Mouse (Mus musculus): ENCODE data around the gene Enoph1. TPM values are rescaled to one million over a fixed set of nuclear protein-coding genes. Genes with fewer than 3 reads are reported as not detected.
A peak's percentile ranks its signal among the peaks of the same experiment; 100 is the strongest.

The Enoph1 gene
- polyA plus RNA-seq, 1 experiment from 2014 or later: 69.1 TPM

DNA sequence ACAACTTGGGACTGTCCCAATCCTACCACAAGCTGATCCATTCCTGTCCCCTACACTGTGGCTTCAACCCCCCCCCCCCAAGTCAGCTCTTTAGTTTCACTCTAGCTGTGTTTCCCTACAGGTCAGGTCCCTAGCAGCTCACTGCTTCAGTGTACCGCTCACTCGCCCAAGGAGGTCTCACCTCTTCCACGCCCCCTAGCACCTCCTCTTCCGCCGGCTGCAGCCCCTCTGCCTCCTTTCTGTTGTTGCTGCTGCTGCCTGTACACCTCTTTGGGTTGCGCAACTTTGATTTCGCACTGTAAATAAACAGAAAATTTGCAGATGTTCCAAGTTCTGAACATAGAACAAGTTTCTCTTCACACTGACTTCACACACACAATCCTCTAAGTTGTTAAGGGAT lies 3.1 kb upstream of the Enoph1 start:
- H3K9ac ChIP-seq (replicated peaks; ENCODE audit: low read depth, low read length): peak overlapping the region; percentile 29
- H3K27me3 ChIP-seq (replicated peaks; ENCODE audit: control insufficient read depth, insufficient read depth, low read length): no peaks in the 10 kb centered on the region
- H3K27ac ChIP-seq (ENCODE audit: low read length): no peak overlapping the region
- H3K4me3 ChIP-seq (replicated peaks; ENCODE audit: low read length): peak overlapping the region; percentile 97
- H3K4me1 ChIP-seq (replicated peaks; ENCODE audit: control insufficient read depth, insufficient read depth, low read length): peaks cover 31% of the 10 kb centered on the region
- no peak for ATAC-seq
- 13% methylated on average over 7 of the region's 7 CpGs for WGBS
- peaks cover 20% of the 10 kb centered on the region for H3K36me3 ChIP-seq (ENCODE audit: control insufficient read depth, insufficient read depth)
- H3K9me3 ChIP-seq (ENCODE audit: control insufficient read depth, low read length): no peaks in the 10 kb centered on the region
- peak overlapping the region; percentile 99 for H3K4me2 ChIP-seq (ENCODE audit: low read length)

GRCm38 (mm10) chr5:100037965-100038713 lies 1.6 kb upstream of the Enoph1 start:
- Histone ChIP-seq H3K36me3 (ENCODE audit: control insufficient read depth, insufficient read depth) (peaks cover 11% of the 10 kb centered on the region), H3K9ac (replicated peaks; ENCODE audit: low read depth, low read length) (peak overlapping the region; percentile 100), H3K4me1 (replicated peaks; ENCODE audit: control insufficient read depth, insufficient read depth, low read length) (peaks cover 38% of the 10 kb centered on the region), H3K27me3 (replicated peaks; ENCODE audit: control insufficient read depth, insufficient read depth, low read length) (no peaks in the 10 kb centered on the region), H3K4me3 (replicated peaks; ENCODE audit: low read length) (peak overlapping the region; percentile 97), H3K27ac (ENCODE audit: low read length) (peak overlapping the region; percentile 100), H3K4me2 (ENCODE audit: low read length) (peak overlapping the region; percentile 99), H3K9me3 (ENCODE audit: control insufficient read depth, low read length) (no peaks in the 10 kb centered on the region)
- ATAC-seq: peak; percentile 32
- under 1% methylated on average over 41 of the region's 45 CpGs for WGBS

- H3K27me3 ChIP-seq (replicated peaks; ENCODE audit: control insufficient read depth, insufficient read depth, low read length): no peaks in the 10 kb centered on the region
- WGBS: under 1% methylated on average over 106 of the region's 113 CpGs
- no peaks in the 10 kb centered on the region for H3K9me3 ChIP-seq (ENCODE audit: control insufficient read depth, low read length)
- peak overlapping the region; percentile 47 for H3K4me2 ChIP-seq (ENCODE audit: low read length)
- H3K4me3 ChIP-seq (replicated peaks; ENCODE audit: low read length): peak overlapping the region; percentile 97
- ATAC-seq: peak; percentile 79
- H3K9ac ChIP-seq (replicated peaks; ENCODE audit: low read depth, low read length): peak overlapping the region; percentile 100
- H3K27ac ChIP-seq (ENCODE audit: low read length): peak overlapping the region; percentile 100
- H3K4me1 ChIP-seq (replicated peaks; ENCODE audit: control insufficient read depth, insufficient read depth, low read length): peaks cover 44% of the 10 kb centered on the region
- peaks cover 7% of the 10 kb centered on the region for H3K36me3 ChIP-seq (ENCODE audit: control insufficient read depth, insufficient read depth)
Observed at GRCm38 (mm10) chr5:100038714-100039601, 827 bp upstream of the Enoph1 start.

DNA sequence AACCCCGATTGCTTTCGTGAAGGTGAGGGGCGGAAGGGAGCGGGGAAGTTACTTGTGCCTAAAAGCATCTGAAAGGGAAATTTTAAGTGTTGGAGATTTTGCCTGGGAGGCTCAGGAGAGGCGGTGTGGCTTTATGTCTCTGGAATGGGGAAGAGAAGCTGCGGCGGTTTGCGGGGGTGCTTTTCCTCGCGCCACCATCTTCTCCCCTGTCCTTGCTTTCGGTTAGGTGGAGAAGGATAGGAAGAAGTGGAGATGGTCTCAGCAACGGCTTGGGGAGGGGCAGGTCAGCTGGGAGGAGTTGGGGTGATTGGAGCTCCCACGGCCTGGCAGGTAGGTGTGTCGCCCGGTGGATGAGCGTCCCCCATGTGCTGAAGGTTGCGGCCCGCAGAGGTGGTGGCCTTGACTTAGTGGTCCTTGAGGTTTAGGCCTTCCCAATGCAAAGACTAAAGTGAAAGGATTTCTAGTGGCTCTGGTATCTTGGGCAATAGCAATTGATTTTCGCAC lies 548 bp downstream of the Enoph1 start:
- 1% methylated on average over 19 of the region's 19 CpGs for WGBS

DNA sequence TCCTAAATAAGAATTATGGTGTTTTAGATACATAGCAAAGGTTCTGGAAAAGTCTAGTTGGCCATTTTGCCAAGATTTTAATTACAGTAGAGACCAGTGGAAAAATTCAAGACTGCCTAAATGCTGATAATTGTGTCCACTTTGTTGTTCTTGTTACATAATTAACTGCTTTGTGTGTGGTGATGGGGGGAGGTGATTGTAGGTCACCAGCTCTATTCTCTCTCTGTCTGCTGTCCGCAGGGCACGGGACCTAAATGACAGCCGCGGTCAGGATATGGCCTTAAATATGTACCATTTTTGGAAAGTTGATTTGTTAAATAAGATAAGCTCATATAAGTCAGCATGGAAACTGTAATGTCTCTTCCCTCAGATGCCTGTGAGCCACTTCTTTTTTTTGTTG lies 1.5 kb downstream of the Enoph1 start:
- peaks cover 41% of the 10 kb centered on the region for H3K4me1 ChIP-seq (replicated peaks; ENCODE audit: control insufficient read depth, insufficient read depth, low read length)
- no peaks in the 10 kb centered on the region for H3K9me3 ChIP-seq (ENCODE audit: control insufficient read depth, low read length)
- WGBS: 60% methylated on average over 4 of the region's 4 CpGs
- no peaks in the 10 kb centered on the region for H3K27me3 ChIP-seq (replicated peaks; ENCODE audit: control insufficient read depth, insufficient read depth, low read length)
- H3K27ac ChIP-seq (ENCODE audit: low read length): no peak overlapping the region
- no peak overlapping the region for H3K9ac ChIP-seq (replicated peaks; ENCODE audit: low read depth, low read length)
- 0 out of 2 replicates have a peak overlapping the region, but pooled peaks have one; percentile 12 for H3K4me3 ChIP-seq (replicated peaks; ENCODE audit: low read length)
- H3K4me2 ChIP-seq (ENCODE audit: low read length): peak overlapping the region; percentile 41
- no peak for ATAC-seq
- peaks cover 4% of the 10 kb centered on the region; the same call in 1 of the 2 replicates for H3K36me3 ChIP-seq (ENCODE audit: control insufficient read depth, insufficient read depth)

More for the DNA sequence above, 548 bp downstream of the Enoph1 start:
- Histone ChIP-seq H3K27me3 (replicated peaks; ENCODE audit: control insufficient read depth, insufficient read depth, low read length) (no peaks in the 10 kb centered on the region), H3K4me2 (ENCODE audit: low read length) (peak overlapping the region; percentile 70), H3K36me3 (ENCODE audit: control insufficient read depth, insufficient read depth) (peaks cover 4% of the 10 kb centered on the region; the same call in 1 of the 2 replicates), H3K4me3 (replicated peaks; ENCODE audit: low read length) (peak overlapping the region; percentile 97), H3K9ac (replicated peaks; ENCODE audit: low read depth, low read length) (peak overlapping the region; percentile 100), H3K9me3 (ENCODE audit: control insufficient read depth, low read length) (no peaks in the 10 kb centered on the region), H3K4me1 (replicated peaks; ENCODE audit: control insufficient read depth, insufficient read depth, low read length) (peaks cover 43% of the 10 kb centered on the region), H3K27ac (ENCODE audit: low read length) (peak overlapping the region; percentile 100)
- no peak for ATAC-seq

DNA sequence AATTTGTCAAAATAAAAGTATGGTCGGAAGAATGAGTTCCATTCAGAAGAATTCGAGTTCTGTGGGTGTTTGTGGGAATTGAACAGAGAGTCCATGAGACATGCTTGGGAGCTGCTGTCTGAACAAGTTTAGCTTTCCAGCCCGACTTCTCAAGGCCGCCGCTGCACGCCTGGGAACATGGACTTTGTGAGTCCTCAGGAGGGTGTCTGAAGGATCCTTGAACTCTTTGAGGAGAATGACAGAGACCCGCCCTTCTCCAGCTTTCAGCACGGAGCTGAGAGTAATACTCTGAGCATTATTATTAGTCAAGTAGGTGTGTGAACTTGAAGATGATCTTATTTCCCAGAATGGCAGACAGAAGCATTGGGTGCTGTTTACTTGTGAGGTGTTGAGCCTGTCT lies 2.7 kb downstream of the Enoph1 start:
- no peak overlapping the region for H3K27ac ChIP-seq (ENCODE audit: low read length)
- H3K4me2 ChIP-seq (ENCODE audit: low read length): no peak overlapping the region
- H3K4me1 ChIP-seq (replicated peaks; ENCODE audit: control insufficient read depth, insufficient read depth, low read length): peaks cover 41% of the 10 kb centered on the region
- ATAC-seq: no peak
- H3K9me3 ChIP-seq (ENCODE audit: control insufficient read depth, low read length): no peaks in the 10 kb centered on the region
- H3K9ac ChIP-seq (replicated peaks; ENCODE audit: low read depth, low read length): no peak overlapping the region
- no peaks in the 10 kb centered on the region for H3K27me3 ChIP-seq (replicated peaks; ENCODE audit: control insufficient read depth, insufficient read depth, low read length)
- WGBS: 86% methylated on average over 8 of the region's 8 CpGs
- H3K36me3 ChIP-seq (ENCODE audit: control insufficient read depth, insufficient read depth): no peaks in the 10 kb centered on the region
- H3K4me3 ChIP-seq (replicated peaks; ENCODE audit: low read length): no peak overlapping the region

DNA sequence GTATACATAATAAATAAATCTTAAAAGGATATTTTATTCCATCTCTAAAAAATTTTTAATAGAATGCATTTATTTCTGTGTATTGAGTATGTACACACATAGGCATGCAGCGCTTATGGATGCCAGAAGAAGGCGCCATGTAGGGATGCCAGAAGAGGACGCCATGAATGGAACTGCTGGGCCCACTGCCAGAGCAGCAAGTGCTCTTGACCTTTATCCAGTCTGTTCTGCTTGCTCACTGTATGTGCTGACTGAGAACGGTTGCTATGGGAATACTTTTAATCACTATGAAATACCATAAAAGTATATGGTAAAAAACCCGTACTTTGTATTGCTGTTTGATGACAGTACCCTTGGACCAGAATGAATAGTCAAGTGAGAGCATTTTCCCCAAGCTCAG lies 3.6 kb downstream of the Enoph1 start:
- Histone ChIP-seq H3K4me3 (replicated peaks; ENCODE audit: low read length) (no peak overlapping the region), H3K27me3 (replicated peaks; ENCODE audit: control insufficient read depth, insufficient read depth, low read length) (no peaks in the 10 kb centered on the region), H3K9me3 (ENCODE audit: control insufficient read depth, low read length) (no peaks in the 10 kb centered on the region), H3K36me3 (ENCODE audit: control insufficient read depth, insufficient read depth) (no peaks in the 10 kb centered on the region), H3K9ac (replicated peaks; ENCODE audit: low read depth, low read length) (no peak overlapping the region), H3K4me1 (replicated peaks; ENCODE audit: control insufficient read depth, insufficient read depth, low read length) (peaks cover 47% of the 10 kb centered on the region), H3K27ac (ENCODE audit: low read length) (no peak overlapping the region), H3K4me2 (ENCODE audit: low read length) (no peak overlapping the region)
- ATAC-seq: no peak
- WGBS: 53% methylated on average over 5 of the region's 5 CpGs

GRCm38 (mm10) chr5:100044030-100044429 lies 4.2 kb downstream of the Enoph1 start:
- Histone ChIP-seq H3K9me3 (ENCODE audit: control insufficient read depth, low read length) (no peaks in the 10 kb centered on the region), H3K9ac (replicated peaks; ENCODE audit: low read depth, low read length) (no peak overlapping the region), H3K4me3 (replicated peaks; ENCODE audit: low read length) (no peak overlapping the region), H3K27ac (ENCODE audit: low read length) (no peak overlapping the region), H3K27me3 (replicated peaks; ENCODE audit: control insufficient read depth, insufficient read depth, low read length) (no peaks in the 10 kb centered on the region), H3K36me3 (ENCODE audit: control insufficient read depth, insufficient read depth) (no peaks in the 10 kb centered on the region), H3K4me2 (ENCODE audit: low read length) (no peak overlapping the region), H3K4me1 (replicated peaks; ENCODE audit: control insufficient read depth, insufficient read depth, low read length) (peaks cover 53% of the 10 kb centered on the region)
- no peak for ATAC-seq
- WGBS: 70% methylated on average over 4 of the region's 4 CpGs

GRCm38 (mm10) chr5:100044621-100045020 lies 4.8 kb downstream of the Enoph1 start:
- Histone ChIP-seq H3K4me1 (replicated peaks; ENCODE audit: control insufficient read depth, insufficient read depth, low read length) (peaks cover 53% of the 10 kb centered on the region), H3K27ac (ENCODE audit: low read length) (no peak overlapping the region), H3K36me3 (ENCODE audit: control insufficient read depth, insufficient read depth) (no peaks in the 10 kb centered on the region), H3K4me2 (ENCODE audit: low read length) (no peak overlapping the region), H3K9ac (replicated peaks; ENCODE audit: low read depth, low read length) (no peak overlapping the region), H3K27me3 (replicated peaks; ENCODE audit: control insufficient read depth, insufficient read depth, low read length) (no peaks in the 10 kb centered on the region), H3K9me3 (ENCODE audit: control insufficient read depth, low read length) (no peaks in the 10 kb centered on the region), H3K4me3 (replicated peaks; ENCODE audit: low read length) (no peak overlapping the region)
- no peak for ATAC-seq
- 69% methylated on average over 5 of the region's 5 CpGs for WGBS

Measured in forebrain, embryonic 16.5 days (tissue).